Mouse (Mus musculus): ENCODE measurements around the gene Prss40.
A peak's percentile ranks its signal among the peaks of the same experiment; 100 is the strongest.
"Not testable (repeated sequence)": the region's sequence is repeated elsewhere in the genome, so short reads cannot be mapped to it uniquely, and the experiment has no call there.

Prss40 gene

DNA sequence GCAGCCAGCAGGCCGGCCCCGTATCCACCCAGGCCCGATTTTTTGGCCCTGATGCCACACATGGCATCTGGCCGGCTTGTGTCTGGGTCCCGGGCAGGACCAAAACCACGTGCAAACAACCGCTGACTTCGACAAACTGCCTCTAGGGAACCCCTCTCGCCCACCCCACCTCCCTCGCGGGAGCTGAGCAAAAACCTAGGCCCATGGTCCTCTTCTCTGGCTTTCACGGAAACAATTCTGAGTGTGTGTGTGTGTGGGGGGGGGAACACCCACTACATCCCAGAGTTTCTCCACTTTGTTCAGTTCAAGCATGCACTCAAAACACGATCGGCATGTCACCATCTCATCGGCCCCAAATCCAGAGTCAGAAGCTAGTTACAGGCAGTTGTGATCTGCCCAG, at the start of gene Prss40:
TSS of gene Prss40 (minus strand) at position 101 of the 400 bp plus-strand sequence.
- no peak for DNase-seq

DNA sequence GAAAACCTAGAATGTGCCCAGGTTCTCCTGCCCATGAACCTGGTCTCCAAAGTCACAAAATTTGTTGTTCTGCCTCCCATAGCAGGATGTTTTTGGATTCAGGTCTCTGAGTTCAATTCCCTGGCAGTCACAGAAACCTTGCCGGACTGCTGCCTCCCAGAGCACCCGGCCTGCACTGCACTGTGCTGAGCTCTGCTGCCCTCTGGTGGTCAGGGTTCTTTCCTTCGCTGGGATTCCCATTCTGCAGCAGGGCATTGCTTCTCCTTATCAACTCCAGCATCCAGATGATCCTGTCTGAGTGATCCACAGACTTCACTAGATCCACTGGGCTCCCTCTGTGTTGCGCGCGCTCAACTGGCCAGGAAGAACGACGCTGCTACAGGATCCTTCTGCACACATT, 41.6 kb upstream of the Prss40 start:
- DNase-seq: peak in 1 of 2 experiments; percentile 14

DNA sequence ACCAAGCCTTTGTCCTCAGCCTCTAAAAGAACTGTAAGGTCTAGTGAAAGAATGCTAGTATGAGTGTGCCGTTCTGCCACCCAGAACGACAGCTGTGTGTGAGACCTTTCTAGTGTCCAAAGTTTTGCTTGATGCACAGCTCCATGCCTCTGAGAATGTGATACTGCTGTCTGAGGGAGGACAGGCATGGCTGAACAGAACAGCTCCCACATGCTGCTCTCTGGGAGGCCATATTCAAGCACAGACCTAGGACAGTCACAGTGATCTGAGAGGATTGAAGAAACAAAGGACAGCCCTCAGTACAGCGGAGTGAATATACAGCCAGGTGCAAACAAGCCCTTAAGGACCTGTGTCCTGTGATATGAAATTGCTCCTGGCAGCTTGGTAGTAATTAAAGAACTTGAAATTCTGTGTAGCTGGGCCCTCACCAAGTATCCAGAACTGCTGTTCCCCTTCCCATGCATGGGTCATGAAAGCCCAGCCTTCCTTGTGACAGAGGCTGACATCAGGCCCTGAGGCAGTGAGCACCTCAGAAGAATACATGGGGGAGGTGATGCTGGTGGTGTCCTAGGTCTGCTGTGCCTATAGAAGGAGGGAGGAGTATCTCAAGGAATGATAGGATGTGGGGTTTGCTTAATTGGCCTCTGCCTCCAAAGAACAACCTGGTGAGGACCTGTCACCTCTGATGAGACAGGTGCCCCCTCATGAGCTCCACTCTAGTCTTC, 40.7 kb upstream of the Prss40 start:
- DNase-seq: no peak

DNA sequence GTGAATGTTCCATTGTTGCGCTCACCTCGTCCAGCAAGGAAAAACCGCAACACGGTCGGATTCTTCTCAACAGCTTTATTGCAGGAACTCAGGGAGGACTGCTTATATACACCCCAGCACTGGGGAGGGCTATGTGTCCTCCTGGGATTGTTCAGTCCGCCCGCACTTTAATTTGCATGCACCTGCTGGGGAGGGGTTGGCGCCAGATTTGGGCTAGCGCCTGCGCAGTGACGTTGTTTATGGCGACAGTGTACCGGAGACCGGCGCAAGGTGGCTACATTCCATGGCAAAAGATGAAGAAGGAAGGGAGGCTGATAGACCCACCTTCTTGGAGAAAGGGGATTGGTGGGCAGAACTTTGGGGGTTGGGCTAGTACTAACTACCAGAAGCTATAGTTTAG, 39.3 kb upstream of the Prss40 start:
- no peak for DNase-seq

DNA sequence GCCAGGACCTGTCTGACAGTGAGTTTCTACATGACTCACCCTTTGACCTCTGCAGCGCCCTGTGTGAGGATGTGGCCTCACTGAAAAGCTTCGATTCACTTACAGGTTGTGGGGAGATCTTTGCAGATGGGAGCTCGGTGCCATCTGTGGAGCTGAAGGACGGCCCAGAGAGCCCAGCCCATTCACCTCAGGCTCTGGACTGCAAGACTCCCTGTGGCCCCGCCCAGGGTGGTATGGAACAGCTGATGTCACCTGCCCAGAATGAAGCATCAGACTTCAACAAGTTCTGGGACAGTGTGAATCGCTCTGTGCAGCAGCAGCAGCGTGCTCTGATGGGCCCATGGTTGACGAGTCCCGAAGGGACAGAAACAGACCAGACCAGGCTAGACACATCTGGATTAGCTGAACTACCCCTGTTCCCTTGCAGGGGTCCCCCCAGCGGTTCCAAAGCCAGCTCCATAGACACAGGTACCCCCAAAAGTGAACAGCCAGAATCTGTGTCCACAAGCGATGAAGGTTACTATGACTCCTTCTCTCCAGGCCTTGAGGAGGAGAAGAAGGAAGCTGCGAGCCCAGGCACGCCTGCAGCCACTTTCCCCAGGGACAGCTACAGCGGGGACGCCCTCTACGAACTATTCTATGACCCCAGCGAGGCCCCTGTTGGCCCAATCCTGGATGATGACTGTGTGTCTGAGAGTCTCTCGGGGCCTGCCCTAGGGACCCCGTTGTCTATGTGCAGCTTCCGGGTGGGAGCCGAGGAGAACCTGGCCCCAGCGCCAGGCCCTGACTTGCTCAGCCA, 26.8 kb upstream of the Prss40 start:
- DNase-seq: no peak

- no peak for DNase-seq
These were observed 24.0 kb upstream of the Prss40 start for GRCm38 (mm10) chr1:34584736-34585135.

GRCm38 (mm10) chr1:34583821-34584263, 23.1 kb upstream of the Prss40 start:
- no peak for DNase-seq

- no peak for DNase-seq
These were observed 21.5 kb upstream of the Prss40 start for GRCm38 (mm10) chr1:34582218-34582617.

GRCm38 (mm10) chr1:34579782-34580356, 19.1 kb upstream of the Prss40 start:
- no peak for DNase-seq

DNA sequence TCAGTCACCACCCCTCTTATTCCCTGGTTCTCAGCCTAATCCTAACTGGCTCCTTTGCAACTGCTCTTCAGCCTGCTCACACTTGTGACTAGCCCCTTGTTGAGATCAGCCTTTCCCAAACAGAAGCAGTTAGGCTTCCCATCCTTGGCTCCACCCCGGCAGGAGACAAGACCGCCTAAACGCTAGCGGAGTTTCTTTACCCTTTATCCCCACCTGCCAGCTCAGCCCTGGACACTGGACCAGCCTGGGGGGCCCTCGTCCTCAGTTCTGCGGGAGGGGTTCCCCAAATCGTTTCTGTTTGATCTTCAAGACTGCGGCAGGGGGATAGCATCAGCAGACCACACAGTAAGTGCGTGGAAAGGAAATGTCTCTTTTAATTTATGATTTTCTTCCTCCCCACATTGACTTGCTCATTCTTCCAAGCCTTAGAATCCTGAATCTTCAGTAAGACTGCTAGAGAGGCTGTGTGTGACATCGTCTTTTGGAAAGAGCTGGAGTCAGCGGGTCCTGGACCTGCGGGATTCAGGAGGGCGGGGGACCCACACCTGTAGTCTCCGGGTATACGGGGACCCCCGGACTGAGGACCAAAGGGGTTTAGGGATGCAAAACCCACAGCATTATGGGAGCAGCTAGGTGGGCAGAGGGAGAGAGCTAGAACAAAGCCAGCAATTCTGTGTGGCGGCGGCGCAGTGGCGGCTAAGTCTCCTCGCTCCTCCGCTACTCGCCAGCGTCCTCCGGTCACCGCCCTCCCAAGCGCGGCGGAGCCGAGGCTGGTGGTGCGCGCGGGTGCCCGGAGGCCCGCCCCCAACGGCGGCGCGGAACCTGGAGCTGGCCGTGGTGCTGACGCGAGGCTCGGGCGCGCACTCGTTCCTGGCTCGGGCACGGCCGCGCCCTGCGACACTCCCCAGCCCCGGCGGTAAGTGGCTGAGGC, 18.4 kb upstream of the Prss40 start, which contains the start of gene Amer3:
TSS of gene Amer3 (plus strand) at position 807 of the 931 bp plus-strand sequence.
- DNase-seq: peak in 1 of 2 experiments; percentile 17

DNA sequence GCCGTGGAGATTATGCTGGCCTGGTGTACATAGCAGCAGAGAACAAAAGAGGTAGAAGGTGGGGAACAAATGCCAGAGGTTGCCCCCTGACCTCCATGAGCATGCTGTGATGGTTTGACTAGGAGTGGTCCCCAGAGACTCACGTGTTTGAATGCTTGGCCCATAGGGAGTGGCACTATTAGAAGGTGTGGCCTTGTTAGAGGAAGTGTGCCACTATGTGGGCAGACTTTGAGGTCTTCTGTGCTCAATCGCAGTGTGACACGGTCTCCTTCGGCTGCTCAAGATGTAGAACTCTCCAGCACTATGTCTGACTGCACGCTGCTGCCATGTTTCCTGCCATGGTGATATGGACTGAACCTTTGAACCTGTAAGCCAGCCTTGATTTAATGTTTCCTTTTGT, 12.5 kb upstream of the Prss40 start:
- DNase-seq: no peak

DNA sequence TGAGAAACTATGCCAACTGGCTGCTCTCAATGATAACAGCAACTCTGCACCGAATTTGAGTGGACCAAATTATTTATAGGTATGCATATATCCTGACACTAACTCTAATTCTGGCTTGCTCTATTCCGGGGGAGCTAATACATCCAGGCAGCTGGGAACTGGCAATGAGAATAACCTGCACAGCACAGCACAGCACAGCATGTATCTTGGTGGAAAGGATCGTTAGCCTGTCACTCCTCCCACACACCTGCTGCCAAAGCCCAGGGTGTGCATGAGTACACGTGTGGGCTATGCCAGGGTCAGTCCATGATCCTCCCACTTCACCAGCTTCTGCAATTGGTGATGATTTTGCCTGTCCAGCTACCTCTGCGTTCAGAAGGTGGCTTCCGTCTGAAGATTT, 10.7 kb upstream of the Prss40 start:
- DNase-seq: no peak

GRCm38 (mm10) chr1:34569876-34570275, 9.1 kb upstream of the Prss40 start:
- DNase-seq: no peak

DNA sequence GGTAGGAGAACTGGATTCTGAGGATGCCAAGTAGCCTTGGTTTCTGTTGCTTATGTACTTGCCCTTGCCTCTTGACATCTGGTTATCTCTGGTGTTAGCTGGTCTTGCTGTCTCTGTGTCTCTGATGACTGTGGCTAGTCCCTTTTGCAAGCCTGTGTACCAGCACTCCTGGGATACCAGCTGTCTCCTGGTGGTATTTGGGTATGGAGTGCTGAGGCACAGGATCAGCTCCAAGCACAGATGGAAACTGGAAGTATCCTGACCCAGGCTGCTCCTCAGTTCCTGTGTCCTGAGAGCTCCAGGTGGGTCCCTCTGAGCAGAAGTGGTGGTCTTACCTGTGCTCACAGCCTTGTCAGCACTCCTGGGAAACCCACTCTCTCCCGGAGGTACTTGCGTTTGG, 7.4 kb upstream of the Prss40 start:
- no peak for DNase-seq

DNA sequence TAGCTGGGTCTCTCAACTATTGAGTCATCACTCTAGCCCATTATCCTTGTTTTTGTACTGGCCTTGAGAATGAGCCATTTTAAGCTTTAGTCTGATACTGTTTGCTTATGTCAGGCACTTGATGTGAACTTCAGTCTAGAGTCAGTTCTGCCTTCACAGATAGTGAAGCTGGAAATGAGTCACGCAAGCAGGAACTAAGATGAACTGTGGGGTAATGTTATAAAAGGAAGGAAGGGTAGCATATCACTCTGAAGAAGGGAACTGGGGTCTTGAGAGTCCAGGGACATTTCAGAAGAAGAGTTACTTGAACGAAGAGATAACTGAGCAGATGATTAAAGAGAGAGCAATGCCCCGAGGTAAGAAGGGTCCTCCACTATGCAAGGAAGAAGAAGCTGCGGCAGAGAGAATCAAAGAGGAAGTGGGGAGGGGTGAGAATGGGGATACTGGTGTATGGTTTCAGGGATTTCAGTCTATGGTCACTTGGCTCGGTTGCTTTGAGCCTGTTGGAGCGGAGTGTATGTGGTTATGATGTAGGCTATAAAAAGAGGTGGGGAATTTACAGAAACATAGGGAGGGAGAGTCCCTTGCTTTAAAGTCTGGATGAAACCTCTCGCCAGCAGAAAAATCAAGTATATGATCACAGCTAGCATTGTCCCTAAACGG, 3.8 kb upstream of the Prss40 start:
- no peak for DNase-seq

DNA sequence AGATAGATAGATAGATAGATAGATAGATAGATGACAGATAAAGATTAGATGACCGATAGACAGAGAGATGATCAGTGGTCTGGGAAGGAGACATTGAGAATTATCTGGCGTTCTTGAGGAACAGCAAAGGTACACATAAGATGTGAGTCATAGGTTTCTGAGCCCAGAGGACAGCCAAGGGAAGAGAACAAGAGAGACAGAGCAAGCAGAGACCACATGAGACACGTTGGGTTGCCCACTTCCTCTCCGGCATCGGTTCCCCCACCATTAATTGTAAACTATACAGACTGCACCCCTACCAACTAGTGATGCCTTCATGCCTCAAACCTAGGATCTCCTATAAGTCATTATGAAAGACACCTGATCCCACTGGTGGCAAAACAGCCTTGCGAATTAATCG, 6.5 kb downstream of the Prss40 start:
- DNase-seq: no peak

DNA sequence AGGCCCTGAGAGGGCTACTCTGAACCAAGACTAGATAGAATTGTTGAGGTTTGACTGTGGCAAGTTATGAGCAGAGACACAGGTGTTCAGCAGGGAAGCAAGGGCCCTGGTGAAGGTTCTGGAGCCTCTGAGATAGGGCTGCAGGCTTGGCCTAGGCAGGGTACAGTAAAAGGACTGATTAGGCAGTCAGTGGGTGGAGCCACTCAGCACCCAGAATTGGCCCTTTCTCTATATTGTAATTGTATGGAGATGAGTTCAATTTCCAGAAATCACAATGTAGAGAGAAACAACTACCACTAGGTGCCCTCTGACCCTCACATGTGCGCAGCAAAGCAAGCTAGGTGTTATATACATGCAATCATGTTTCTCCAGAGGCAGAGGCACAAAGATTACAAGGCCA, 7.1 kb downstream of the Prss40 start:
- no peak for DNase-seq

GRCm38 (mm10) chr1:34547074-34547473, 13.7 kb downstream of the Prss40 start:
- DNase-seq: no peak

GRCm38 (mm10) chr1:34536767-34537485, 23.8 kb downstream of the Prss40 start:
- DNase-seq: peak; percentile 5 to 7

DNA sequence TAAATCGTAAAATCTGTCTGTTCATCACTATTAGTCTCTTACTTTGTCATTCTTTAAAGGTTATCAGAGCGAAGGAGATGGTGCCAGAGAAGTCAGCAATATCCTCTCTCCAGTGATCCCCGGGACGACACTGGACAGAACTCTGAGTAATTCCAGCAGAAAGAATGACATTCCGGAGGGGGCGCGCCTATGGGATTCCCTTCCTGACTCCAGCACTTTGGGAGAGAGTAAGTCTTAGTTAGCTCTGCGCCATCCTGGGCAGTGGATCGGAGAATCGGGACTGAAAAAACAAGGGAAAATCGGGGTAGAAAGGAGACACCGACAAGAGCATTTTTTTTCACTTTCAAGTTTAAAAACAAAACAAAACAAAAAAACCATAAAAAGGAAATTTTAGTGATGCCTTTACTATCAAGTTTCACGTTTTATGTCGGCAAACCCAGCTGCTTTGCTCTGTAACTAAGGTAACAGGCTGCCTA, 24.4 kb downstream of the Prss40 start:
- DNase-seq: no peak

DNA sequence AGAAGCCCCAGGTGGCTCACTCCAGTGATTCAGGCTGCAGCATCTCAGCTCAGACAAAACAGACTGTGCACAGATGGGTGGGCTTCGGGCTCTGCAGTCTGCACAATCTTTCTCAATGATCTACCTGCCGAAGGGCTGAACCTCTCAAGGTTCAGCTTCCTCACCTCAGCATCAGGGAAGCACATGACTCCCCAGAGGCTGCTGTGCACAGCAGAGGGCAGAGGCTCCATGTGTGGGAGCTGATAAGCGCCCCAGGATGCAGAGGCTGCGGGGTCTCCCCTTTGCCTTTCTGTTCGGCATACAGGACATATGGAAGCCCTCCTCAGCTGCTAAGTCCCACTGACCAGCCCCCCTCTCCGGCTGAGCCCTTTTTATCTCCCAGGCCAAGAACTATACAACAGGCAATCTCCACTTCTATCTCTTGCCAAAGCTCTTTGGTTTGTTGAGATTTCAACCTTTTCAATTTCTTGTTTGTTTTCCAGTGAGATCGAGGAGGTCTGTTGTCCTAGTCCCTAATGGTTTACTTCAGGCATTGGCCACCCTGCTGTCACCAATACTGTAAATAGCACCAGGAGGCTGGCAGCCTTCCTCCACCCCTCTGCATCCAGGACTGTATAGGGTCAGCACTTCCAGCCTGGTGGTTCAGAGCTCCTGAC, 25.6 kb downstream of the Prss40 start, which contains the start of gene Cfc1:
TSS of gene Cfc1 (plus strand) at position 606 of the 656 bp plus-strand sequence.
- not testable (repeated sequence) for DNase-seq
